Mouse (Mus musculus) heart, adult 2 months (tissue): ENCODE measurements around the gene Dab2.

Experiments
- CTCF ChIP-seq: fragments of 200-600 bp; IDR thresholded peaks from 2 replicates; pipeline ENCODE4 v1.8.1; 2022; ENCODE audit warnings: antibody characterized with exemption, mild to moderate bottlenecking, moderate library complexity
- POLR2A ChIP-seq: fragments of 200-500 bp; IDR thresholded peaks from 2 replicates; pipeline ENCODE4 v1.6.1; 2011; ENCODE audit warnings: mild to moderate bottlenecking, low read depth, low read length, control low read depth; ENCODE audit not compliant: insufficient read depth

- TF ChIP-seq CTCF (no peak), POLR2A (no peak)
These were observed 154.9 kb downstream of the Dab2 start for GRCm38 (mm10) chr15:6454461-6454860.
